Mouse (Mus musculus): ENCODE results near the gene Pik3cg. TPM values are rescaled to one million over a fixed set of nuclear protein-coding genes. Genes with fewer than 3 reads are reported as not detected.

The Pik3cg gene
- polyA plus RNA-seq, 1 experiment from 2014 or later, result 1.2 TPM

- H3K9me3 ChIP-seq, result no peaks in the 10 kb centered on the region
- no peaks in the 10 kb centered on the region for H3K36me3 ChIP-seq
- no peak overlapping the region for H3K9ac ChIP-seq
- H3K27ac ChIP-seq, result no peak overlapping the region
- H3K27me3 ChIP-seq, result no peaks in the 10 kb centered on the region
- ATAC-seq (ENCODE audit: low FRiP score), result no peak
- H3K4me1 ChIP-seq (replicated peaks), result no peaks in the 10 kb centered on the region
- 93% methylated on average over 7 of the region's 7 CpGs for WGBS
- H3K4me2 ChIP-seq, result no peak overlapping the region
- no peak overlapping the region for H3K4me3 ChIP-seq
Measured at GRCm38 (mm10) chr12:32222758-32223385, 14.4 kb upstream of the Pik3cg start.

GRCm38 (mm10) chr12:32220387-32220786 is 11.9 kb upstream of the Pik3cg start:
- 85% methylated on average over 1 of the region's 1 CpGs for WGBS

GRCm38 (mm10) chr12:32215143-32215542 is 6.7 kb upstream of the Pik3cg start:
- 87% methylated on average over 6 of the region's 6 CpGs for WGBS
- H3K36me3 ChIP-seq, result no peaks in the 10 kb centered on the region
- no peaks in the 10 kb centered on the region for H3K9me3 ChIP-seq
- no peak overlapping the region for H3K4me2 ChIP-seq
- H3K27ac ChIP-seq, result no peak overlapping the region
- H3K9ac ChIP-seq, result no peak overlapping the region
- no peak for ATAC-seq (ENCODE audit: low FRiP score)
- no peak overlapping the region for H3K4me3 ChIP-seq
- H3K4me1 ChIP-seq (replicated peaks), result peaks cover 5% of the 10 kb centered on the region
- H3K27me3 ChIP-seq, result no peaks in the 10 kb centered on the region

More at GRCm38 (mm10) chr12:32220387-32220786, 11.9 kb upstream of the Pik3cg start:
- no peaks in the 10 kb centered on the region for H3K4me1 ChIP-seq (replicated peaks)
- ATAC-seq (ENCODE audit: low FRiP score), result no peak
- no peaks in the 10 kb centered on the region for H3K27me3 ChIP-seq
- H3K36me3 ChIP-seq, result no peaks in the 10 kb centered on the region
- H3K27ac ChIP-seq, result no peak overlapping the region
- H3K9ac ChIP-seq, result no peak overlapping the region
- H3K9me3 ChIP-seq, result no peaks in the 10 kb centered on the region
- no peak overlapping the region for H3K4me2 ChIP-seq
- H3K4me3 ChIP-seq, result no peak overlapping the region

GRCm38 (mm10) chr12:32212702-32213101 is 4.2 kb upstream of the Pik3cg start:
- Histone ChIP-seq H3K9me3 (no peaks in the 10 kb centered on the region), H3K36me3 (no peaks in the 10 kb centered on the region), H3K9ac (no peak overlapping the region), H3K27me3 (no peaks in the 10 kb centered on the region), H3K27ac (no peak overlapping the region), H3K4me1 (replicated peaks) (peaks cover 5% of the 10 kb centered on the region), H3K4me3 (no peak overlapping the region), H3K4me2 (no peak overlapping the region)
- WGBS, result 87% methylated on average over 5 of the region's 5 CpGs
- no peak for ATAC-seq (ENCODE audit: low FRiP score)

DNA sequence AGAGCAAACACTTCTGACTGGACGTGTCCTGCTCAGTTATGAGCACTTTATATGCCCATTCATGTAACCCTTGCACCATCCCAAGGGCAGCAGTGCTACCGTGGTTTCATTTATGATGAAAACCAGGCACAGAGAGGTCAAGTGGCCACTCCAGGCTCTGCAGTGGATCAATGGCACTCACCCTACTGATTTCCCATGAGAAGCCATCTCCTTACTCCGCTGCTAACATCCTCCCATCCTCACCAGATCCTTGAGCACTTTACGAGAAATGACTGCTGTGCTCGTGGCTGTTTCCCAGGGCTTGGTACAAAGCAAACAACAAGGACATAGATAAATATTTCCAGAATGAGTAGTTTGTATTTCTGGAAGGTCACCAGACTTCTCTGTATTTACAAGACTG is 3.7 kb upstream of the Pik3cg start:
- Histone ChIP-seq H3K36me3 (no peaks in the 10 kb centered on the region), H3K9me3 (no peaks in the 10 kb centered on the region), H3K9ac (no peak overlapping the region), H3K4me1 (replicated peaks) (peaks cover 5% of the 10 kb centered on the region), H3K4me3 (no peak overlapping the region), H3K27me3 (no peaks in the 10 kb centered on the region), H3K4me2 (no peak overlapping the region), H3K27ac (no peak overlapping the region)
- WGBS, result 85% methylated on average over 5 of the region's 5 CpGs
- no peak for ATAC-seq (ENCODE audit: low FRiP score)

- Histone ChIP-seq H3K4me2 (no peak overlapping the region), H3K27me3 (no peaks in the 10 kb centered on the region), H3K4me1 (replicated peaks) (peaks cover 5% of the 10 kb centered on the region), H3K9ac (no peak overlapping the region), H3K4me3 (no peak overlapping the region), H3K9me3 (no peaks in the 10 kb centered on the region), H3K27ac (peak overlapping the region; percentile 35), H3K36me3 (no peaks in the 10 kb centered on the region)
- WGBS, result 44% methylated on average over 4 of the region's 4 CpGs
- ATAC-seq (ENCODE audit: low FRiP score), result peak; percentile 87
Measured at GRCm38 (mm10) chr12:32211257-32211656, 2.8 kb upstream of the Pik3cg start.

- Histone ChIP-seq H3K36me3 (no peaks in the 10 kb centered on the region), H3K4me2 (no peak overlapping the region), H3K4me3 (no peak overlapping the region), H3K9ac (no peak overlapping the region), H3K27ac (no peak overlapping the region), H3K4me1 (replicated peaks) (peaks cover 5% of the 10 kb centered on the region), H3K9me3 (no peaks in the 10 kb centered on the region), H3K27me3 (no peaks in the 10 kb centered on the region)
- WGBS, result 82% methylated on average over 2 of the region's 2 CpGs
- no peak for ATAC-seq (ENCODE audit: low FRiP score)
Measured at GRCm38 (mm10) chr12:32208951-32209350, 492 bp upstream of the Pik3cg start.

DNA sequence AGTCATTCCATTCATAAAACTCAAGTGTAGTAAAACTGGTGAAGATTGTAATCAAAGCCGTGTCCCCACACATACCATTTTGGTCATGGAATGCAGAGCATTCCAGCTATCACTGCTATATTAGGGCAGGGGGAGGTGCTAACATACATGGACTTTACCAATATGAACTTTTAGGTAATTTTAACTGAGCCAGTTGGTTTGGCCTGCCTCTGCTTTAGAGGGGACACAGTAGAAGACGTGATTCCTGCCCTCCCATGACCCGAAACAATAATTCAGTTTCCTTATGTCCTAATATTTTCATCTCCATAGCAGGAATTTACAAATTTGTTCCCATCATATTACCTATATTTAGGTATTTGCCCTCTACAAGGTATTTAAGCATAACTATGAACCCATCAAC is 1.3 kb downstream of the Pik3cg start:
- ATAC-seq (ENCODE audit: low FRiP score), result no peak
- H3K4me3 ChIP-seq, result no peak overlapping the region
- no peaks in the 10 kb centered on the region for H3K36me3 ChIP-seq
- H3K9me3 ChIP-seq, result no peaks in the 10 kb centered on the region
- no peak overlapping the region for H3K9ac ChIP-seq
- no peak overlapping the region for H3K4me2 ChIP-seq
- whole genome bisulfite sequencing, result 89% methylated on average over 3 of the region's 3 CpGs
- H3K27ac ChIP-seq, result no peak overlapping the region
- H3K27me3 ChIP-seq, result no peaks in the 10 kb centered on the region
- peaks cover 8% of the 10 kb centered on the region for H3K4me1 ChIP-seq (replicated peaks)

DNA sequence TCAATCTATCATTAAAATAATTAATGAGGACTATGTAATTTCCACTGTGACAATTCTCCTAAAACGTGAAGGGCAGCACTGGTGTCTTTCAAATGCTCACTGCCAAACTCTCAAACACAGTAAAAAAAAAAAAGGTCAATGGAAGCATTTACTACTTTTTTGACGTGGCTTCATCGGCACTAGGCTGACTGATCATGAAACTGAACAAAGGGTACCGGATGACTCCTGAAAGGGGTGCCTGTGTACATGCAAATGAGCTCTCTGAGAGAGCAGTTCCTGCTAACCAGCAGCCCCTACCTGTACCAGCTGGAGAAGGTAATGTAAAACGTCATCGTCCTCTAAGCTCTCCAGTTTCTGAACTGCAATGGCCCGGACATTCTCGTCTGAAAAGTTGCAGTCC is 4.8 kb downstream of the Pik3cg start:
- no peak overlapping the region for H3K4me3 ChIP-seq
- H3K27ac ChIP-seq, result no peak overlapping the region
- WGBS, result 48% methylated on average over 8 of the region's 8 CpGs
- no peak for ATAC-seq (ENCODE audit: low FRiP score)
- H3K9me3 ChIP-seq, result no peaks in the 10 kb centered on the region
- H3K27me3 ChIP-seq, result no peaks in the 10 kb centered on the region
- no peak overlapping the region for H3K4me2 ChIP-seq
- 0 out of 2 replicates have a peak, but pooled peaks cover 3% of the 10 kb centered on the region for H3K4me1 ChIP-seq (replicated peaks)
- H3K9ac ChIP-seq, result no peak overlapping the region
- H3K36me3 ChIP-seq, result no peaks in the 10 kb centered on the region

- Histone ChIP-seq H3K9me3 (no peaks in the 10 kb centered on the region), H3K27me3 (no peaks in the 10 kb centered on the region), H3K4me3 (no peak overlapping the region), H3K27ac (no peak overlapping the region), H3K9ac (no peak overlapping the region), H3K4me2 (no peak overlapping the region), H3K4me1 (replicated peaks) (0 out of 2 replicates have a peak, but pooled peaks cover 3% of the 10 kb centered on the region), H3K36me3 (no peaks in the 10 kb centered on the region)
- no peak for ATAC-seq (ENCODE audit: low FRiP score)
- 89% methylated on average over 5 of the region's 5 CpGs for WGBS
Measured at GRCm38 (mm10) chr12:32202583-32202982, 5.9 kb downstream of the Pik3cg start.

DNA sequence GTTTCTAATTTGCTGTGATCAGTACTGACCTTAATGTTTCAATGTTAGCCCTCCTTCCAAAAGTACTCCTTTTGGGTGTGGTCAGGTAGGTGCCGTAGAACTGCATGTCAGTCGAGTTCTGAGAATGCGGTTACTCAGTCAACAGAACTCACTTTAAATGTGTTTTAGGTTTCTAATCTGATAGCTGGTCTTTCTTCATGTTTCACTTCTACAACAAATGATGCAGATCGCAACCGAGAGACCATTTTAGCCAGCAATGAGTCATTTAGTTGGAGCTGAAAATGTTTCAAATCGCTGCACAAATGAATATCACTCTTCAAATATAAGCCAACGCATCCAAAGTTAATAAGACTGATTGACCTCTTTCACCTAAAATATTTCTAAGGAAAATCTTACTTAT is 6.5 kb downstream of the Pik3cg start:
- 0 out of 2 replicates have a peak, but pooled peaks cover 3% of the 10 kb centered on the region for H3K4me1 ChIP-seq (replicated peaks)
- no peak for ATAC-seq (ENCODE audit: low FRiP score)
- no peak overlapping the region for H3K27ac ChIP-seq
- no peak overlapping the region for H3K4me3 ChIP-seq
- no peaks in the 10 kb centered on the region for H3K9me3 ChIP-seq
- no peak overlapping the region for H3K9ac ChIP-seq
- H3K4me2 ChIP-seq, result no peak overlapping the region
- H3K27me3 ChIP-seq, result no peaks in the 10 kb centered on the region
- WGBS, result 94% methylated on average over 7 of the region's 7 CpGs
- no peaks in the 10 kb centered on the region for H3K36me3 ChIP-seq

DNA sequence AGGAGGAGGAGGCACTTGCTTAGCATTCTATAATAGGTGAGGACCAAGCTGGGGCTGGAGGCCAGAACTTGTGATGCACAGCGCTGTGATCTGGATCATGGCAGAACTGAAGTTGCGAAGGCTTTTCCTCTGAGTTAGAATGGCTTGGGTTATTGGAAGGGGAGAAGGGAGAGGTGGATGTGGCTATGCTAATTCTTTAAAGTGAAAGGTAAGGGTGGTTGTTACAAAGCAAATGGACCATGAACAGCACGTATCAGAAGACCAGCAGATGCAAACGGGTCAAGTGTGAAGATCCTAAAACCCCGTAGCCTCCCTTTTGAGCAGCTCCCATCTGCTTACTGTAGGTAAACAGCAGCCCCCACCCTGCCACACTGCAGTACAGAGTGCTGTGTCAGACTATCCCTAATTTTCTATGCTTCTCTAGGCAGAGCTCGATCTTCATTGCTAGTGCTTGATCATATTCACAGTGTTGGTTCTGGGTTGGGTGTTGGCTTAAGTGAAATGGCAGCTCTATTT is 7.3 kb downstream of the Pik3cg start:
- no peak overlapping the region for H3K27ac ChIP-seq
- H3K9me3 ChIP-seq, result no peaks in the 10 kb centered on the region
- ATAC-seq (ENCODE audit: low FRiP score), result no peak
- no peak overlapping the region for H3K4me3 ChIP-seq
- 87% methylated on average over 6 of the region's 6 CpGs for WGBS
- no peaks in the 10 kb centered on the region for H3K27me3 ChIP-seq
- H3K9ac ChIP-seq, result no peak overlapping the region
- 0 out of 2 replicates have a peak, but pooled peaks cover 3% of the 10 kb centered on the region for H3K4me1 ChIP-seq (replicated peaks)
- H3K4me2 ChIP-seq, result no peak overlapping the region
- no peaks in the 10 kb centered on the region for H3K36me3 ChIP-seq

DNA sequence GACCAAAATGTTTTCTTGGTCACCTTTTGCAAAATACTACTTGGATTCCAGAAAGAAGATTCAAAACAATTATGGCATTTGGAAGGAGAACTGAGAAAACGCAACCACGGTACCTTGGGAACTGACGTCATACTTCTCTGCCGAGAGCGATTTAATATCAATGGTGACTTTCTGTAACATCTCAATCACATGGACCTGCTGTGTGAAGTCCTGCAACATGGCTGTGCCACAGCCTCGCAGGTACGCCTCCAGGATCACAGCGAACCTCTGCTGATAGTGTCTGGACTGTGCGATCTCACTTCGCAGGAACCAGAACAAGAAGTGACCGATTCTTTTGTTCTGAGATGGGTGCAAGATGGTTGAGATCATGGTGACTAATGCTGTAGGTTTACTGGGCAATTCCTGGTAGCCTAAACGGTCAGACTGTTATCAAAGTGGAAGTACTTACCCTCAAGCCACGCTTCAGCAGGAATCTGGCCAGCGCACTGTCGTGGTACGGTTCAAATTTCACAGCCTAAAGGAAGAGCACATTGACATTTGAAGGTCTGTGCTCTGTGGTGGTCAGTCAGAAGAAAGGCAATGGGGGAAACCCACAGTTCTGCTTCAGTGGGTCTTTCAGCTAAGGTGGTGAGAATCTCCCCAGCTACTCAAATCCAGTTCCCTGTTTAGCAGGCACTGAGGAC is 7.9 kb downstream of the Pik3cg start:
- 0 out of 2 replicates have a peak, but pooled peaks cover 3% of the 10 kb centered on the region for H3K4me1 ChIP-seq (replicated peaks)
- no peak for ATAC-seq (ENCODE audit: low FRiP score)

More for the DNA sequence above, 7.9 kb downstream of the Pik3cg start:
- Histone ChIP-seq H3K27ac (no peak overlapping the region), H3K9me3 (no peaks in the 10 kb centered on the region), H3K4me2 (no peak overlapping the region), H3K9ac (no peak overlapping the region), H3K4me3 (no peak overlapping the region), H3K36me3 (no peaks in the 10 kb centered on the region), H3K27me3 (no peaks in the 10 kb centered on the region)
- WGBS, result 89% methylated on average over 16 of the region's 16 CpGs

Data from hindbrain, embryonic 13.5 days (tissue).